ENCODE assay signal across 20 mouse cellular contexts in genomic region chr8:123287362-123287761, GRCm38 (mm10). TPM values are rescaled to one million over a fixed set of nuclear protein-coding genes. Genes with fewer than 3 reads are reported as not detected.
"Had no signal": no experiment of that assay in that cellular context is flagged by ENCODE, and none has a peak within 500 bp of the region (broad histone marks: within the 10 kb centered on the region; RNA-seq: fewer than 3 reads in every experiment).

No protein-coding gene starts in this region.

- H3K9ac ChIP-seq: lung, embryonic 14.5 days; midbrain, embryonic 13.5 days; neural tube, embryonic 13.5 days; neural tube, embryonic 15.5 days; stomach, embryonic 15.5 days had no signal

- H3K36me3 ChIP-seq: neural tube, embryonic 13.5 days; neural tube, embryonic 15.5 days had no signal

- H3K9me3 ChIP-seq: midbrain, embryonic 13.5 days; neural tube, embryonic 13.5 days; neural tube, embryonic 15.5 days; stomach, embryonic 15.5 days had no signal

- H3K4me2 ChIP-seq: lung, embryonic 14.5 days; midbrain, embryonic 11.5 days; midbrain, embryonic 13.5 days; neural tube, embryonic 13.5 days; neural tube, embryonic 15.5 days; stomach, embryonic 15.5 days had no signal

- H3K27ac ChIP-seq: macrophage; midbrain, embryonic 13.5 days; neural tube, embryonic 13.5 days; neural tube, embryonic 15.5 days; stomach, embryonic 15.5 days; stomach, postnatal 0 days had no signal

- DNase-seq: lung, adult 18-20 months; lung, embryonic 14.5 days; lung, postnatal 14 days; lung, postnatal 36 days; retina, postnatal 1 day; right cerebral cortex, adult 18-20 months; right cerebral cortex, postnatal 25 days; right cerebral cortex, postnatal 4 days; thymus, adult 2 months; thymus, postnatal 25 days; thymus, postnatal 4 days had no signal

- ATAC-seq: midbrain, embryonic 13.5 days; midbrain, embryonic 16.5 days had no signal

- H3K4me3 ChIP-seq: midbrain, embryonic 13.5 days; myocyte; neural tube, embryonic 13.5 days; neural tube, embryonic 15.5 days; stomach, embryonic 15.5 days had no signal

- H3K27me3 ChIP-seq: midbrain, embryonic 13.5 days; neural tube, embryonic 13.5 days; neural tube, embryonic 15.5 days; stomach, embryonic 15.5 days had no signal

- H3K4me1 ChIP-seq: midbrain, embryonic 13.5 days; neural tube, embryonic 13.5 days; neural tube, embryonic 15.5 days; stomach, embryonic 15.5 days had no signal

RNA-seq across cellular contexts. Expression of gene Spire2, which starts 45.2 kb away (rescaled TPM):
- polyA plus RNA-seq: macrophage had no signal
